Mouse (Mus musculus): ENCODE measurements around the gene Entpd5.

Gene Entpd5

DNA sequence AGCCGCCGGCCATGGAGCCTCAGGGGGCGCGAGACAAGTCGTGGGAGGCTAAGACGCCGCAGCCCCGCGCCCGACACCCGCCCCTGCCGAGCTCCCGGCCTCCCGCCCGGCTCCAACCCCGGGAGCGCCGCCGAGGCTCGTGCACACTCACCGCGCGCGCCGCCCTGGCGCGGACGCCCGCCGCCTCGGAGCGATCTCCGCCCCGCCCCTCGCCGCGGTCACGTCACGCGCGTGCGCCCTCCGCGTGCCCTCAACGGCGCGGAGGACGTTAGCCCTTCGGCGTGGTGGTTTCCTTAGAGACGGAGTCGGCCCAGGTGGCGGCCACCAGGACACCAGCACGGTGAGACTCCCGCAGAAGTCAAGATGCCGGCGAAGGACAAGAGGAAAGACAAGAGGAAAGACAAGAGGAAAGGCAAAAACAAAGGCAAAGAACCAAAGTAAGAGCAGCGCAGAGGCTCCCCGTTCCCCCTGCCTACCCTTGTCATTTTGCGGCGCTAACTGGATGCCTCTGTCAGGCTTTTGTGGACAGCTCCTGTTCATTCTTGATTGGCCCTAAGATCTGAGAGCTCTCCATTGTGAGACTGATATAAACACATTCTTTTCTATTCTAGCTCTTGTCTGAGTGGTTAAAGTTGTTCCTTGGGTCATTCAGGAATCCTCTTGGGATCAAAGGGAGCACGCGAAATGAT is at the start of gene Entpd5, which contains the start of gene Bbof1:
Gene Entpd5, minus strand, starts transcription at position 211 of the 689 bp plus-strand sequence.
Gene Bbof1, plus strand, starts transcription at position 253 of the 689 bp plus-strand sequence.
- DNase-seq (ENCODE audit: low read depth in 2 of 2, low spot score in 2 of 2), result peak; percentile 78 to 86

DNA sequence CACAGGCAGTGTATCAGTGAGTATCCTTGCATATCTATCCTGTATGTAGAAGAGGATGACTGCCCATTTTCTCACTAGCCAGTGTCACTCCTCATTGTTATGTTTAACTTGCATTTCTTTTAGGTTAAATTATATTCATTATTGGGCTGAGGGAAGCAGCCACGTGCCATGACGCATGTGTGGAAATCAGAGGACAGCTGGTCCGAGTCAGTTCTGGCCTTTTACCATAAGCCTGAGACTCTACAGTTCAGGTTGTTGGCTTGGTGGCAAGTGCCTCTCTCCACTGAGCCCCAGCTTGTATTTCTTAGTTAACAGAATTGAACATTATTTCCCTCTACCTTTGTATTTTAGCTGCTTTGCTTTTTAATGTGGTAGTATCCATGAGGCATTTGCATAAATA is 48.1 kb upstream of the Entpd5 start:
- no peak for DNase-seq (ENCODE audit: low read depth in 2 of 2, low spot score in 2 of 2)

DNA sequence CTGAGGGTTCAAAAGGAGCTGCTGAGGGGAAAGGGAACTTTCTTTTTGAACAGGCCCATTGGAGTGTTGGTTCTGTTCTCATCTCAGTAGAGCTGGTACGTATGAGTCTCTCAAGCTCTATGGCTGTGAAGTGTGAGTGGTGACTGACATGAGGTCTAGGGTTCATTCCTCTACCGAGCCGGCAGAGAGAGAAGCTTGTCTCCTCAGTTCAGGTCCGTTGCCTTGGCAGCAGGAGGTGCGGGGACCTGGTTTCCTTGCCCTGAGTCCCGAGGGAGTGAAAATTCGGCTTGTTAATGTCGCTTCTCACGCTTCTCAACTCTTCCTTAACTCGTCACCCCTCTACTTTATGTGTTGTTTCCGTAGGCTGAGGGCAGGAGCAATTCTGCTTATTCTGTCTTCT is 43.0 kb upstream of the Entpd5 start:
- peak in 1 of 2 experiments; percentile 2 for DNase-seq (ENCODE audit: low read depth in 2 of 2, low spot score in 2 of 2)

DNA sequence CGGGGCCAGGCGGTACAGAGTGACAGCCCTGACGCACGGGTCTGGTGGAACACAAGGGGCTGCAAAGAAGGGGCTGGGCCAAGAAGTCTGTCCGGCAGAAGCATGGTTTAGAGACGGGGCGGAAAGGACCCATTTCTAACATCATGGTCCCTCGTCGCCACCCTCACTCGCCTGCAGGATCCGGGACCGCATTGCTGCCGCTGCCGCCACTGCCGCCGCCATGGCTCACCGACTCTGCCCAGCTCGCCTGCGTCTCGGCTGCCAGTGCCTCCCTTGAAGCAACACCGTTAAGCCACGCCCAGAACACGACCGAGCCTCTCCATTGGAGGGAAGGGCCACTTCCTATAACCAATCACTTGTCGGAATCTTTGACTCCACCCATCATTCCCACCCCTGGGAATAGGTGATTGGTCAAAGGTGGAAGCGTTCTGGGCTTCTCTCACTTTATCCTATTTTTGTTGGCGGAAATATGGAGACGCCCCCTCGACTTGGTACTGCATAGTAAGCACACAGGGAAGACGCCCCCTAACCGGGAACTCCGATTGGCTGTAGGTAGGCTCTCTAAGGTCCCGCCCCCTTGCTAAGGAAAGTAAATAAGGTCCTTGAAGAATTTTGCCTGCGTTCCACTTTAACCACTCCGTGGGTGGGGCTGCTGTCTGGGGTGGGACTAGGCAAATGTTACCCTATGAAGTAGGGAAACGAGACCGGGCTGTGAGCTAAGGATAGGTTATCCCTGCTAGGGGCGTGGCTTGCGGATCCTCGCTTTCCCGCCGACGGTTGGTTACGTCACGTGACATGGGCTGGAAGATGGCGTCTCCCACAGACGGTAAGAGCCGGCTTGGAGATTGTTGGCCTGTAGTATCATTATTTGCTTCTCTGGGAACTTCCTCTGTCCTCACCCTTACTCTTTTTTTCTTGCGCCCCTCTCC is 42.2 kb upstream of the Entpd5 start, which contains the start of the genes Aldh6a1 and Lin52:
Gene Aldh6a1, minus strand, starts transcription at position 287 of the 929 bp plus-strand sequence.
Gene Lin52, plus strand, starts transcription at position 705 of the 929 bp plus-strand sequence.
- DNase-seq (ENCODE audit: low read depth in 2 of 2, low spot score in 2 of 2), result peak; percentile 93 to 94

DNA sequence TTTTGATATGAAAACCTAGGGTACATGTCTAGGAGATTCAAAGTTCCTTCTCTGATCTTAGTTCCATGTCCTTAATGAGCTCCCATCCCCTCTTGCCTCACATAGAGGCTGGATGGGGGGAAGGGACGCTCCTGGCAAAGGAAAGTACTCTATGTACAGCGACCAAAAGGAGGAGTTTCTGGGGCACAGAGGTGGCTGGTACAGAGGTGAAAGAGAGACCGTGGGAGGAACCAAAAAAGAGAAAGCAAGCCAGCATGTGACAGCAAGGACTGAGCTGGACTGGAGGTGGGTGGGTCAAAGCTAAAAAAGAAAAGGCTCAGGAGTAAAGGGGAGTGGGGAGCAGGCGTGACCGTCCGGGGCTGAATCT is 41.5 kb upstream of the Entpd5 start:
- no peak for DNase-seq (ENCODE audit: low read depth in 2 of 2, low spot score in 2 of 2)

DNA sequence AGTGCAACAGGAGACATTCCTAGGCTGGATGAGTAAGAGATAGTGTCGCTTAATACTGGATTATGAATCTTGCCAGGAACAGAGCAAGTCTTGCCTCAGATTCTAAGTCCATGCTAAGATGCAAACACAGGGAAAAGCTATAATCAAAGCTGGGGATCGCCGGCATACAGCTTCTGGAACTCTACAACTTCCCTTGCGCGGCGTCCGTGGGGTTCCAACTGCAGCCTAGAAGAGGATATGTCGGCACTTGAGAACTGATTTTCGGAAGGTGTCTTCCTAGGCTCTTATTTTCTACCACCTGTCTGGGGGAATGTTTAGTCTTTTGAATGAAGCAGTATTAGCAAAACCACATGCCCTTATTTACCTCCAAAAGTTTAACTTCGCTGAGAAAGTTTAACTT is 41.1 kb upstream of the Entpd5 start:
- DNase-seq (ENCODE audit: low read depth in 2 of 2, low spot score in 2 of 2), result no peak

DNA sequence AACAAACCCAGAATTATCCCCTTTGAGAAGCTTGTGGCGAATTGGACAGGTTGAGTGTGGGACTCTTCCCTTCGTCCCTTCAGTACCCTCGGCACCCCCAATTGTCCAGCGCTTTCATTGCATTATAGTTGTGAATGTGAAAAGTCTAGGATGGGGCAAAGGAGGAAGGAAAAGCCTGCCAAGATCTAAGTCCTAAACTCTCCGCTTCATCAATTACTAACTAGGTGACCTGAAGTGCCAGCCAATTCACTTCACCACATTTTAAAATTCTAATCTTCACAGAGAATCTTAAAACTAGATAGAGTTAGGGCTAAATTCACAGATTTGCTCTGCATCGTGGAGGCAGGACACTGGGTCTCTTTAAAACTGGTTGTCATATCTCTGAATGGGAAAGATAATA is 39.4 kb upstream of the Entpd5 start:
- DNase-seq (ENCODE audit: low read depth in 2 of 2, low spot score in 2 of 2), result no peak

DNA sequence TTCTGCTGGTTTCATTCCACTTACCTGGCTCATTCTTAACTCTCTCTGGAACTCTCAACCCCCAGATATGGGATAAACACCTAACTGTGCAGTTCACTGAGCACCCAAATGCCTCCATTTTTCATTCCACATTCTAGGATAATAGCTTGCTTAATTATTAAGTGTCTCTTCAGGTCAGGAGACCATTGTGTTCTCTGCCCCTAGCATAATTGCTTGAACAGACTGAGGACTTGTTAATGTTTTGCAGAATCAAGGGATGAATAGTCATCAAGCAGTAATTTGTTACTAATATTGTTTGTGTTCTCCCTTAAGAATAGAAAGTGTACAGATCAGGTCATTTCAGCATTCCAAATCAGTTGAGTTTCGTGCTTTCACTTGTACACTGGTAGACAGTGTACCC is 38.6 kb upstream of the Entpd5 start:
- no peak for DNase-seq (ENCODE audit: low read depth in 2 of 2, low spot score in 2 of 2)

DNA sequence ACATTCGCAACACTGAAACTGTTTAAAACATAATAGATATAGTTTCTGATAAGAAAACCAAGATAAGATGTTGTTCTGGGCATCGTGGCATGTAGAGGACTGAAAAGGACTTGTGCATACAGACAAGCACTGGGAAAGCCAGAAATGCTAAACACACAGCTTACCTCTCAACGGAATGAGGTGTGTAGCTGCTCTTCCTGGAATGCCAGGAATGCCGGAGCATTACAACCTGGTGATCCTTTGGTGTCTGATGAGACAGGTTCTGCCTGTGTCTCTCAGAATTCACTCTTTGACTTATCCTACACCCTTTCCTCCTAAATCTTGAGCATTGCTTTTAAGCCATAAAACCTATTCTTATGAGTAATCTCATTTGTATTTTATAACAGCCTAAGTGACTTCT is 33.7 kb upstream of the Entpd5 start:
- DNase-seq (ENCODE audit: low read depth in 2 of 2, low spot score in 2 of 2), result no peak

DNA sequence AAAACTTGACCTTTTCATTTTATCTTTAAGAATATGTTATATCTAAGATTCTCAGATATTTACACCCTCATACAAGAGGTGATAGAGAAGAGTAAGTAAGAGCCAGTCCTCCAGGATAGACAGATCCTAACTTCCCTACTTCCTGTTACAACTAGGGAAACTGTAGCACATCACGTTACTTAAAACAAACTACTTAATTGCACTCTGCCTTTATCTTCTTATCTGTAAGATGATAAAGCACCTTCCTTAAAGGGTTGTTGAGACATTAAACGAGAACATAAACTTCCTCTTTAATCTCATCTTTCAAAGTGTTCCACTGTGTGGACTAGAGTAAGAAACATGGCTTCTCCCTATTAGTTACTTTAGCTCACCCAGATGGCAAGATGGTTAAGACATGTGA is 29.9 kb upstream of the Entpd5 start:
- DNase-seq (ENCODE audit: low read depth in 2 of 2, low spot score in 2 of 2), result no peak

DNA sequence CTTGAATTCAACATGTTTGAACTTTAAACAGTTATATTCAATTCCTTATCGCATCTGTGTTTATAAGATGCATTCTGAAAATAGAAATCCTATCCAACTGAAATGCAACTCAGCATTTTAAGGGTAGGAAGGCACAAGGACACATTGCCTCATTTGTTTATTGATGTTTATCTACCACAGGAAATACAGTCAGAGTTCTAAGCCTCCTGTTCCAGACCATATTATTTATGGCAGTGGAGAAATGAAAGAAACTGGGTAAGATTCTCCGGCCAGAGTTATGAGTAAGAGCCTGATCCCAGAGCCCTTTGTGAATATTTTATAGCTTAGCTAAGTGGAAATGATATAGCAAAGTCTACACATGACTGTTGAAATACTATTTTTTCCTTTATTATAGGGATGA is 21.0 kb upstream of the Entpd5 start:
- no peak for DNase-seq (ENCODE audit: low read depth in 2 of 2, low spot score in 2 of 2)

DNA sequence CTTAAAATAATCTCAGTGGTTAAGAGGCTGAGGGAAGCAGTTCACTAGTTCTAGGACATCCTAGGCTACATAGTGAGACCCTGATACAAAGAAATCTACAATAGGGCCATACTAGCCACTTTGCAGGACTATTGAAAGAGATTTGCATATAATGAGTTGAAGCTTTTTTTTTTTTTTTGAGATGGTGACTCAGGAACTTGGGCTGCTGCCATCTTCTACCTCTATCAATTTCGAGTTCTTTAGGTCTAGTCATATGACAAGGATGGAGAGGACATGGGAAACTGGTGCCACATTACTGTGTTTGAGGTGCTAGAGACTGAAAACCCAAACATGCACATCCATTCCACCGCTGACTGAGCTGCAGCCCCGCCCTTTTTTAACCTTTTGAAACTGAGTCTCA is 15.2 kb upstream of the Entpd5 start:
- DNase-seq (ENCODE audit: low read depth in 2 of 2, low spot score in 2 of 2), result no peak

DNA sequence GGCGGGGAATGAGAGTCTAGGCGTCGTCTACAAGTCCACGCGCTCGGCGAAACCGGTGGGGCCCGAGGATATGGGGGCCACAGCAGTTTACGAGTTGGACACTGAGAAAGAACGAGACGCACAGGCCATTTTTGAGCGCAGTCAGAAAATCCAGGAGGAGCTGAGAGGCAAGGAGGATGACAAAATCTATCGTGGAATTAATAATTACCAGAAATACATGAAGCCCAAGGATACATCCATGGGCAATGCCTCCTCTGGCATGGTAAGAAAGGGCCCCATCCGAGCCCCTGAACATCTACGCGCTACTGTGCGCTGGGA is 8.7 kb upstream of the Entpd5 start:
- DNase-seq (ENCODE audit: low read depth in 2 of 2, low spot score in 2 of 2), result no peak

DNA sequence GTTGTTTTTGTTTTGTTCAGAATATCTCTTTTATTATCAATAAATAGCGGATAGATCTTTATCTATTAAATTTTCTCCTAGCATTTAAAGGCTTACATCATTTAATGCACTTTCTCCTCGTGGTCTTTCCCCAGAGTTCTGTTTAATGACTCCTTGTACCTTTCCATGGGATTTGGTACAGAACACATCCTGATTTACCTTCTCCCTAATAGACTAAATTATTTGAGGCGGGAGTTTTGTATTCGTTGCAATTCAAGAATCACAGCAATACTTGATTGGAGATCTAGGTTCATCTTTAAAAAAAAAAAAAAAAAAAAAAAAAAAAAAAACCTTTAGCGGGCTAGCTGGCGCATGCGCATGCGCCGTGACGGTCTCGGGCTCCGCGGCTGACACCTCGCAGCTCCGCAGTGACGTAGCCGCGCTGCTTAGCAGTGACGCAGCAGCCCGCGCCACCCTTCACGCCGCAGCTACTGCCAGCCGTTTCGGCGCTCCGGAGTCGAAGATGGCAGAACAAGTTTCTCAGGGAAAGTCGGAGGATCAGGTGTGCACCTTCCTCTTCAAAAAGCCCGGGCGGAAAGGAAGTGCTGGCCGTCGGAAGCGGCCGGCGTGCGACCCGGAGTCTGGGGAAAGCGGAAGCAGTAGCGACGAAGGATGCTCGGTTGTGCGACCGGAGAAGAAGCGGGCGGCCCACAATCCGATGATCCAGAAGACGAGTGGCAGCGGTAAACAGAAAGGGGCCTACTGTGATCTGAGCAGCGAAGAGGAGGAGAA is 8.2 kb upstream of the Entpd5 start, which contains the start of gene Rnf113a2:
Gene Rnf113a2, plus strand, starts transcription at position 363 of the 771 bp plus-strand sequence.
- peak; percentile 79 to 81 for DNase-seq (ENCODE audit: low read depth in 2 of 2, low spot score in 2 of 2)

DNA sequence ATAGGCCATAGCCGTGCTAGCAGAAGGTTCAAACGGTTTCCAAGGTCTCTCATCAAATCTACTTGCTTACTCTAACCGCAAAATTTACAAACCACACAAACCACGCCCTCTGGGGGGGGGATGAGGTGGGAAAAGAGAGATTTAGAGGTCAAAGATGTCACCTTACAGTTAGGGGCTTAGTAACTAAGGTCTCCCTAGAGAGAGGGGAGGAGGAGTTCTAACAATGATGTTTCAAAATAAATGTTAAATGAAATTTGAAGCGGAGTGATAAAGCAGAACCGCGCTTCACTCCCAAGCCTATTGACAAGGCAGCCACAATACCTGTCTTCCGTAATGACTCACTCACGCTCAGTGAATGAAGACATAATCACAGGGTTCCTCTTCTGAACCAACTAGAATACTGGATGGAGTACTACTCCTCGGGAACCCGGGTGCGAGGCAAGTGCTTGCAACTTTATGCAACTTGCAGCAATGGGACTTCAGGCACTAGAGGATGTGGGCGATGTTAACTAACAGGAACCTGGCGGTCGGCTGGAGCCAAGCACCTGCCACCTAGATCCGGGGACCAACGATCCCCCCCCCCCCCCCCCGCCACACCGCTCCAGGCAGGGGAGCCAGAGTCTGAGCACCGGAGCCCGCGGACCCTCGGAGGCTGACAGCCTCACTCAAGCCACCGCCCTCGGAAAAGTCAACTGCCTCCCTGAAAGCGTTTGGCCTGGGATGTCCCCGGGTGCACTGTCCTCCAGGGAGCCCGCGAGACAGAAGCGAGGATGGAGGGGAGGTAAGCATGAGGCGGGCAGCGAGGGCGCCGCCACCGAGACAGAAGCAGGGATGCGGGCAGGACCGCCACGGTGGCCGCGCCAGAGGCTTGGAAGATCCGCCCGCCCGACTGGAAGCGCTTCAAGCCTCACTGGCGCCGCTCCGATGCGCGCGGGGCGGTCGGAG is 683 bp downstream of the Entpd5 start:
- DNase-seq (ENCODE audit: low read depth in 2 of 2, low spot score in 2 of 2), result peak; percentile 62 to 81

DNA sequence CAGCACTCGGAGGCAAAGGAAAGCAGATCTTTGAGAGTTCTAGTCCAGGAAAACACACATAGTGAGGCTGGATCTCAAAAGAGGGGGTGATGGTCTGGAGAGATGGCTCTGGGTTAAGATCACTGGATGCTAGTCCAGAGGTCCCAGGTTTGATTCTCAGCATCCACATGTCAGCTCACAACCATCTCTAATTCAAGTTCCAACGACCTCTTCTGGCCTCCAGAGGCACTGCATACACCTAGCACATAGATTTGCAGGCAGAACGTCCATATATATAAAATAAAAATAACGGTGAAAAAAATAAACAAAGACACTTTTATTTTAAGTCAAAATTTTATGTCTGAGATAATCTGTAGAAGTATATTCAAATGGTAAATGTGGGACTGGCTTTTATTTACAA is 1.6 kb downstream of the Entpd5 start:
- DNase-seq (ENCODE audit: low read depth in 2 of 2, low spot score in 2 of 2), result no peak

DNA sequence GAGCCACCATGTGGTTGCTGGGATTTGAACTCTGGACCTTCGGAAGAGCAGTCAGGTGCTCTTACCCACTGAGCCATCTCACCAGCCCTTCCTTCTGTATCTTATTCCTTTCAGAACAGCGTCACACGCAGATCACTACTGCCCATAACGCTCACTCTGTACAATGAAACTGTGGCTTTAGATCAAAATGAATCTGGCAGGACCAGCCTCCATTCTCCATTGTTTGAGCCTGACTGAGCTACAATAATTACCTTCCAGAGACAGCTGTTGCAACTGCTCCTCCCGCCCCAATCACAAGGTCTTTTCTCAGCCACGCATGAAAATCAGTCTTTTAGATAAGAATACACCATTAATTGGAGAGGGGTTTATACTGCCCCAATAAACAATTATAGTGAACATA is 4.3 kb downstream of the Entpd5 start:
- no peak for DNase-seq (ENCODE audit: low read depth in 2 of 2, low spot score in 2 of 2)

DNA sequence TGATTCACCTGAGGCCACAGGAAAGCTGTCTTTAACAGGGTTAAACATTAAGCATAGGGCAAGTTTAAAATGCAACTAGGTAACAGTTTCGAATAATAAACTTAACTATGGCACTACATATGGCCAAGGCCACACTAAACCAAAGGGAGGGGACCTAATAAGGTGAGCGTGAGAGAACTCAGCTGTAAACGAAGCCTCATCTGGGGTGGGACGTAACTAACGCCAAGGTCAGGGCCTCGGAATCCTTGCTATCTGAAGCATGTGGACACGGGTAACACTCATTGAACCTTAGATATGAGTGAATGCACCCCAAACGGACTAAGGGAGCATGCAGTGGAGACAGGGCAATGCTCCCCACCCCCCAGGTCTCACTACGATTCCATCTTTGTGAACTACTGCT is 5.9 kb downstream of the Entpd5 start:
- no peak for DNase-seq (ENCODE audit: low read depth in 2 of 2, low spot score in 2 of 2)

DNA sequence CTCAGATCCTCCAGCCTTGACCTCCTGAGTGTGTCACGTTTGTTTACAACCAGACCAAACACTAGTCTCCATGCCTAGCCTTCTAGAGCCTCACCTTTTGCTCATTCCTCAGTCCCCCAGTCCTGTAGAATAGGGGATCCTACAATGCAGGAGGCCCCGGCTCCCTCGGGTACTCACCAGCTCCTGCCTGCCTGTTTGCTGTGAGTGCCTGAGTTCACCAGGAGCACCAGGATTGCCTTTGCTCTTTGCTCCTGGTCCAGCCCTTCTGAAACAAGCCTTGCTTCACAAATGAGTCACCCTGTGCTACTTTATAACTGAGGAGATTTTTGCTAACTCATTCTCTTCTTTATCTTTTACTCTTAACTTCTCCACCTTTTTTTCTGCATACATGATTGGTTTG is 8.2 kb downstream of the Entpd5 start:
- no peak for DNase-seq (ENCODE audit: low read depth in 2 of 2, low spot score in 2 of 2)

DNA sequence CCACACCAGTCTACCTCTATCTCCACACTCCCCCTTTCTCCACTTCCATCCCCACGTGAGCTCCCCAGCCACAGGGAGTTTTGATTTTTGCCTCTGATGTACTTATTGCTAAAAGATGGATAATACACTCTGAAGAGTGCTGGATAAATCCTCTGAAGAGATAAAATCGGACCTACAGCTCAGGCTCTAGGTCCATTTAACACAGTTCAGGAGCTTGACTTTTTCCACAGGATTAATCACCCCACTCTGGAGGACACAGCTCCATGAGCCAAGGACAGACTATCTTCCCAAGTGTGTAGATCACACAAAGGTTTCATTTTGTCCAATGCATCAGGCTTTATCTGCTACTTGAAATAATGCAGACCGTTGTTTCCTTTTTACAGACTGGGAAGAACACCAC is 8.8 kb downstream of the Entpd5 start:
- no peak for DNase-seq (ENCODE audit: low read depth in 2 of 2, low spot score in 2 of 2)

Data from CD8-positive naive resting alpha-beta T cell, adult 2 months (primary cell).